Mouse (Mus musculus): ENCODE measurements at regions not wholly inside any gene's neighbourhood (a gene's known extent, or its start where the extent isn't known, plus 50 kb on each side); places are given as distances from the start of the nearest gene placed in this dataset.
"Not testable (repeated sequence)": the region's sequence is repeated elsewhere in the genome, so short reads cannot be mapped to it uniquely, and the experiment has no call there.

DNA sequence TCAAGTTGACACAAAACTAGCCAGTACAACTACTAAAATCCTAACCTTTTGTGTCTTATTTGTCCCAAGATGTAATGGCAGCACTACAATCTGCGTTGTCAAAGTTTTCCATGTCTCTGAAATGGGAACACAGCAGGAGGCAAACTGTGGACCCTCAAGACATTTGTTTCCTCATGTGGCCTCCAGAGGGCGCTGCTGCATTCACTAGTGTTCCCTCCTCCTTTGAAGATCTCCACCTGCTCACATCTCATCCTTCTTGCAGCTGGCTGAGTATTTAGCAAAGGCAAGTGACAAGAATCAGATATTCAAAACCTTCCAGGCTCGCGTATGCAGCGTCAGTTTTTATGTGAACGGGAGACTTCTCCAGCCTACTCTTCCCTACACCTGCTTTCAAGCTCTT lies 663.3 kb downstream of the Dad1 start:
- peak; percentile 6; the same call in 1 of the 2 replicates for TF ChIP-seq CTCF (IDR thresholded peaks at IDR 0.05; ENCODE audit: low read depth)
- not testable (repeated sequence) for TF ChIP-seq EP300 (IDR thresholded peaks at IDR 0.05; ENCODE audit: low read depth)

Measured in heart, postnatal 0 days (tissue).